Mouse (Mus musculus): ENCODE data around the gene Lipa.
A peak's percentile ranks its signal among the peaks of the same experiment; 100 is the strongest.

Gene Lipa

GRCm38 (mm10) chr19:34526941-34527682 is at the start of gene Lipa:
Gene Lipa (minus strand): TSS chr19:34527474.
- peak; percentile 96 to 99 for DNase-seq

GRCm38 (mm10) chr19:34573650-34574049 is 46.4 kb upstream of the Lipa start:
- no peak for DNase-seq

GRCm38 (mm10) chr19:34571080-34571479 is 43.8 kb upstream of the Lipa start:
- no peak for DNase-seq

- DNase-seq, result no peak
Observed at GRCm38 (mm10) chr19:34569896-34570476, 42.7 kb upstream of the Lipa start.

GRCm38 (mm10) chr19:34568988-34569895 is 42.0 kb upstream of the Lipa start:
- DNase-seq, result no peak

GRCm38 (mm10) chr19:34566178-34566784 is 39.0 kb upstream of the Lipa start:
- DNase-seq, result no peak

- no peak for DNase-seq
Observed at GRCm38 (mm10) chr19:34562556-34562955, 35.3 kb upstream of the Lipa start.

GRCm38 (mm10) chr19:34556621-34557020 is 29.3 kb upstream of the Lipa start:
- DNase-seq, result no peak

GRCm38 (mm10) chr19:34554061-34554460 is 26.8 kb upstream of the Lipa start:
- no peak for DNase-seq

- DNase-seq, result no peak
Observed at GRCm38 (mm10) chr19:34553522-34553921, 26.2 kb upstream of the Lipa start.

GRCm38 (mm10) chr19:34553021-34553420 is 25.7 kb upstream of the Lipa start:
- DNase-seq, result no peak

GRCm38 (mm10) chr19:34551981-34552380 is 24.7 kb upstream of the Lipa start:
- DNase-seq, result no peak

GRCm38 (mm10) chr19:34550534-34551223 is 23.4 kb upstream of the Lipa start, which contains the start of gene Ifit2:
Gene Ifit2 (plus strand): TSS chr19:34550694.
- peak; percentile 46 to 56 for DNase-seq

GRCm38 (mm10) chr19:34550205-34550533 is 22.9 kb upstream of the Lipa start:
- DNase-seq, result no peak

GRCm38 (mm10) chr19:34547976-34548375 is 20.7 kb upstream of the Lipa start:
- DNase-seq, result peak; percentile 40 to 50

- no peak for DNase-seq
Observed at GRCm38 (mm10) chr19:34546211-34546610, 18.9 kb upstream of the Lipa start.

- no peak for DNase-seq
Observed at GRCm38 (mm10) chr19:34539422-34539821, 12.1 kb upstream of the Lipa start.

- DNase-seq, result no peak
Observed at GRCm38 (mm10) chr19:34532061-34532751, 4.9 kb upstream of the Lipa start.

- peak in 1 of 2 experiments; percentile 12 for DNase-seq
Observed at GRCm38 (mm10) chr19:34526321-34526923, 852 bp downstream of the Lipa start.

GRCm38 (mm10) chr19:34524646-34525045 is 2.6 kb downstream of the Lipa start:
- no peak for DNase-seq

GRCm38 (mm10) chr19:34523106-34523725 is 4.1 kb downstream of the Lipa start:
- DNase-seq, result no peak
